Mouse (Mus musculus) G1E-ER4 (cell line): ENCODE measurements around the gene Tnr. TPM values are rescaled to one million over a fixed set of nuclear protein-coding genes. Genes with fewer than 3 reads are reported as not detected.

Source experiments
- GATA1 ChIP-seq: IDR thresholded peaks from one replicate; pipeline ENCODE4 v1.8.0; 2012; ENCODE audit warnings: low read length, inconsistent platforms
- polyA plus RNA-seq: library from polyadenylated mRNA; stranded (reverse); fragments of >175 nt; gene quantifications from 2 replicates; pipeline ENCODE4 v1.2.3, GENCODE M21; 2012

Tnr gene
- polyA plus RNA-seq, 1 experiment: not detected

GRCm38 (mm10) chr1:159888611-159889010 is 365.0 kb downstream of the Tnr start:
- TF ChIP-seq GATA1: no peak

- TF ChIP-seq GATA1: no peak
Observed at GRCm38 (mm10) chr1:159889012-159889765, 365.6 kb downstream of the Tnr start.

DNA sequence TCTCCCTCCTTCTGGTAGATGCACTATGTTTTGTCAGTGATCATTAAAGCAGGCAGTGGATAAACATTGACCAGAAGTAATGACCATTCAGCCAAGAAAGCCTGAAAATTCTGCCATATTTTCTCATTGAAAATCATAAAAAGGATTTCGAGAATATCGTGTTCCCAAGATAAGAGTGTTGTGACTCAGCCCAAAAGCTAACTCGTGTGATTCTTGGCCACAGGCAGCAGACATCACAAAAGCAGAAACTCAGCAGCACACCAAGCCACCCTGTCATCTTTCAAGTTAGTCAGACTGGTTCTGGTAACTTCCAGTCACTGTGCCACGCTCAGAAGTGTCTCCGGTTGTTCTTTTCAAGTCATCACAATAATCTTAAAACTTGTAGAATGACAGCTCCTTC is 367.0 kb downstream of the Tnr start:
- TF ChIP-seq GATA1: no peak

- peak; percentile 48 for TF ChIP-seq GATA1
Observed at GRCm38 (mm10) chr1:159895094-159895493, 371.5 kb downstream of the Tnr start.

DNA sequence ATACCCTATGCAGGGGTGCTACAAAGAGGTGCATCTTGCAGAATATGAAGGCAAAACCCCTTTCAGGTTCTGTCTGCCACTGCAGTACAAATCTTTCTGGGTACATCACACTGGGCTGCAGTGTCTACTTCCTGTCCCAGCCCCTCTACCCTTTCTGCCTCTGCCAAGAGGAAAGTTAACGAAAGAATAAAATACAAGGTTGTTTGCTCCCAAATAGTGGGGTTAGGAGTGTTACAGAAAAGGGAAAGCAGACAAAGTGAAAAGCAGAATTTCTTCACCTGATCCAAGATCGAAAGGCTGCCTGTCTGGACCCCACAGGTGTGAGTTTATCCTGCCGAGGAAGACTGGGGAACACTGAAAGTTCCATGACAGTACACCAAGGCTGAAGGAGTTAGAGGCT is 376.4 kb downstream of the Tnr start:
- no peak for TF ChIP-seq GATA1

DNA sequence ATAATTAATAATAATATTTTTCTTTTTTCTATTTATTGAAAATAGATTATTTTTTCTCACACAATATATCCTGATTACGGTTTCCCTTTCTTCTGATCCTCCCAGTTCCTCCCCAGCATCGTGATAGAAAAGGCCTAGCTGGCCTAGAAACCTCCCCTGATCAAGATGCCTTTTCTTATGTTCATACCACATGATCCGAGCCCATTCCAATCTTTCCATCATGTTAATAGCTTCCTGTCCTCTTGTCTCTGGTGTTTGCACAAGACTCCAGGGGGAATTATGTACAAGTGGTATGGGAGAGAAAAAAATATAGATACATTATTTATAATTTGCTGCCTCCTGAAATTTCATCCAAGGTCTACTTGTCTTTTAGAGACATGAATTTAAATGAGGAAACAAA is 377.1 kb downstream of the Tnr start:
- no peak for TF ChIP-seq GATA1

DNA sequence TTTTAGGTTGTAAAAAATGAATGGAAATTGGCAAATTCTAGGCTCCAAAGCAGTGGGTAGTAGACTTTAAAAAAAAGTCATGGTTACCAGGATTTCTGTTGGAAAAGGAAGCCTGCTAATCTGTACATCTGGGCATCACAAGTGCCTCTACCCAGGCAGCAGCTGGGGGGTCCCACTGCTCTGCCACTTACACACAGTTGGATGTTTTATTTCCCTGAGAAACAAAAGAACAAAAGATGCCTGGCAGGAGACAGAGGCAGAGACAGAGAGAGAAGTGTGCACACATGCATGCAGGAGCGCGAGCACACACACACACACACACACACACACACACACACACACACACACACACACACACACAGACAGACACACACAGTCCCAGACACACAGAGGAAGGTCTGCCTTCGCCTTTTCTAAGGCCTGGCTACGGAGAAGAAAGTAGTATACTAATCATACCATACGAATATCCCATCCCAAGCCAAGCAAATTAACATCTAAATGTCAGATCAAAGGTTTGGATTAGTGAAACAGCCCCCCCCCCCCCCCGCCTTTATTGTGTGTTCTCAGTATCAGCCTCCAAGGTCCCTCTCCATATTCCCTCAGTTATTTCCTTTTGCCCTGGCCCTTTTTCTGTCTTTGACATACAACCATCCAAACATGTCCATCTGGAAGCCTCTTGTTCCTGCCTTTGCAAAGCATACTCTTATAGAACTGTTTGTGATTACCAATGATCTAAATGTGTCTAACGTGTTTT is 378.0 kb downstream of the Tnr start:
- no peak for TF ChIP-seq GATA1

- no peak for TF ChIP-seq GATA1
Observed at GRCm38 (mm10) chr1:159902120-159902497, 378.5 kb downstream of the Tnr start.

- TF ChIP-seq GATA1: no peak
Observed at GRCm38 (mm10) chr1:159911006-159911405, 387.4 kb downstream of the Tnr start.

DNA sequence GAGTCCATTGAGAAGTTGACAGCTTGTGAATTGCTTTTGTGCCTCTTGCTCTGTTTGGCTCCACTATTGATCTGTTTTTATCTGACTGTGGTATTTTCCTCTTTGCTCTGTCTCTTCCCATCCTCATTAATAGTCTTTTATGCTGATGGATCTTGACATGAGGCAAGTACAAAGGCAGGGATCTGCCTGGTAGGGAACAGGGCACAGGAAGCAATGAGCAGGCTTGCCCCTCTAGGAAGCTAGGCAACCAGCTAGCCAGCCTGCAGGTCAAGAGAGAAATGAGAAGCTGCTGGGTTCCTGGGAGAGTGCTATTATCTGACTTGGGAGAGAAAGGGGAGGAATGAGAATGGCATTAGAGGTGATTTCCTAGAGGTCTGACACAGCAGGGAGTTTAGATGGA is 391.2 kb downstream of the Tnr start:
- TF ChIP-seq GATA1: no peak

DNA sequence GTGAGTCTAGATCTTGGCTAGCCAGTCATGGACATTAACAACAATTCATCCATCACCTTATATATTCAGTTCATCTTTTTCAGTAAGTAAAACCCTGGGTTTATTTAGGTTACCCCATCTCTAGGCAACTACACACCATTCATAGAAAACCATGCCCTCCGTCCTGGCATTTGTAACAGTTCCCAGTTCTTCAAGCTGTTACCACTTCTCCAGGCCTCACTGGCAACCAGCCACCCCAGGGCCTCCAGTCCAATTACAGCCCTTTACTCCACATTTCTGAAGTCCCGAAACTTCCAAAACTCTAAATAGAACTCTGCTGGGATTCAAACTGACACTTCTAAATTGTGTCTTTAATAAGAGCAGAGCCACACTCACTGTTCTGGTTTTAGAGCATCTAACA is 397.0 kb downstream of the Tnr start:
- no peak for TF ChIP-seq GATA1

DNA sequence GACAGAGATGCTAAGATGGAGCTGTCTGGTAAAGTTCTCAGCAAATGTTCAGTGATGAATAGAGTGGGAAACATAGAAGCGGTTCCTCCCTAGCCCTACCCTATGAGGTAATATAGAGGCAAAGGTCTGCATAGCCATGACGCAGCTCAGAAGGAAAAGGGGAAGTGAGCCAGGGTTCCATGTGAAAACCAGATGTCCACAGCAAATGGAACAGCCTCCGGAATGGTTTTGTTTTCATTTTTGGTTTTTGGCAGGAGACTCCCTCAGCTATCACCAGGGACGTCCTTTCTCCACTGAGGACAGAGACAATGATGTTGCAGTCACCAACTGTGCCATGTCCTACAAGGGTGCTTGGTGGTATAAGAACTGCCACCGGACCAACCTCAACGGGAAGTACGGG is 399.4 kb downstream of the Tnr start:
- no peak for TF ChIP-seq GATA1

- no peak for TF ChIP-seq GATA1
Observed at GRCm38 (mm10) chr1:159924105-159924504, 400.5 kb downstream of the Tnr start.

DNA sequence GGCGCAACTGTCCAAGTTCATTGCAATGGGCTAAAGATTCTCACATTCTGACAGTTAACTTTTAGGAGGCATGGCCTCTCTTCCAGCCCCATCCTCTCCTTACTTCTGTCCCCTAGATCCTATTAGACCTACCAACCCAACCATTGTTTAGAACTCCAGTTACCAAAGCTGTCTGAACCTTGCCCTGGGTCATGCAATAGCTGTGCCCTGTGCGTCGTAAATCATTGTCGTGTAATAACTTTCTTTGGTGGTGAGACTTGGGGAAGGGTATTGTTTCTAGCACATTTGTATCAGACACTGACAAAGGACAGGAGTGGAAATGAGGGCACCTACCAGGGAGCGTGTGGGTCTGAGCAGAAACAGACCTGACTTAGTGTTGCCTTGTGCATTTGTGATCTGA is 401.1 kb downstream of the Tnr start:
- no peak for TF ChIP-seq GATA1

GRCm38 (mm10) chr1:159928681-159929335 is 405.2 kb downstream of the Tnr start:
- TF ChIP-seq GATA1: no peak

DNA sequence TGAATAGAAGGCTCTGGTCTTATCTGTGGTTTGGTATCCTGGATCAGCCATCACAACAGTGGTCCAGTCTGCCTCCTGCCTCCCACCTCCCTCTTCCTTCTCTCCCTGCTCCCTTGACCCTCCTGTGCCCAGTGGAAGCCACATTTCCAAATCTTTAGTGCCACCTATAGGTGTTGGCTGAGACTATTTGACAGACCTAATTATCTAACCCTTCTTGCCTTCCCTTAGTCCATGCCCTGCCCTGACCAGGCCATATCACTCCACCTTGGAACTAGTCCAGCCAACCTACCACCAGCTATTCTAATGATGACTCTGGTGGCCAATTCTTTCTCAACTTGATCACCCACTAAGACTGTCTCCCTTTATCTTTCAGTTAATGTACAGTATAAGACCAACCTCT is 408.5 kb downstream of the Tnr start:
- TF ChIP-seq GATA1: no peak
